Mouse (Mus musculus) monocyte, adult 2 months (primary cell): ENCODE results near the gene Teddm2.
A peak's percentile ranks its signal among the peaks of the same experiment; 100 is the strongest.
"Not testable (repeated sequence)": the region's sequence is repeated elsewhere in the genome, so short reads cannot be mapped to it uniquely, and the experiment has no call there.

Experiments
- DNase-seq, 2 experiments: peaks; one replicate each; pipeline ENCODE4 v3.0.0; 2022; ENCODE audit warnings: low spot score in 2 of 2, low read depth in 1 of 2

Teddm2 gene

DNA sequence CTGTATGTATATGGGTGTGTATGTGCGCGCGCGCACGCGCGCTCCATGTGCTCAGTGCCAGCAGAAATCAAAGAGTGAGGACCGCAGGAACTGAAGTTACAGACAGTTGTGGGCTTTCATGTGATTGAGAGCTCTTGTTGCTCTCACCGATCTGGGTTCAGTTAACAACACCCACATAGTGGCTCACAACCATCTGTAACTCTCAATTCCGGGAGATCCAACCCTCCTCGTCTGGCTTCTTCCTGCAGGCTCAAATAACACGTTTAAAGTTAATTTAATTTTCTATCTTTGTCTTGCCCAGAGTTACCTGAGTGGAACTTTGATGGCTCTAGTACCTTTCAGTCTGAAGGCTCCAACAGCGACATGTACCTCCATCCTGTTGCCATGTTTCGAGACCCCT lies 4.2 kb upstream of the Teddm2 start:
- no peak for DNase-seq

DNA sequence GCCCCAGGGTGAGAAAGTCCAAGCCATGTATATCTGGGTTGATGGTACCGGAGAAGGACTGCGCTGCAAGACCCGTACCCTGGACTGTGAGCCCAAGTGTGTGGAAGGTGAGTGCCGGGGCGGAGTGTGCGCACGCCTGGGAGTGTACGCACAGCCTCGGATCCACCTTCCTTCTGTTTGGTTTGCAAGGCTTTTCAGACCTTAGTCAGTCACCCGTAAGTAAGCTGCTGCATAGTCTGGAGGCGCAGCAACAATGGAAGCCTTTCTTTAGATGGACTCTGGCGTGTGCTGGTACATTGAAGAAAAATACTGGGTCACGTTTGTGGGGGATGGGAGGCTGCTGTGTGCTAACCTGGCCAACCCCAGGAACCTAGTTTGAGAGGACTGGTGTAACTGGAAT lies 3.0 kb upstream of the Teddm2 start:
- no peak for DNase-seq

DNA sequence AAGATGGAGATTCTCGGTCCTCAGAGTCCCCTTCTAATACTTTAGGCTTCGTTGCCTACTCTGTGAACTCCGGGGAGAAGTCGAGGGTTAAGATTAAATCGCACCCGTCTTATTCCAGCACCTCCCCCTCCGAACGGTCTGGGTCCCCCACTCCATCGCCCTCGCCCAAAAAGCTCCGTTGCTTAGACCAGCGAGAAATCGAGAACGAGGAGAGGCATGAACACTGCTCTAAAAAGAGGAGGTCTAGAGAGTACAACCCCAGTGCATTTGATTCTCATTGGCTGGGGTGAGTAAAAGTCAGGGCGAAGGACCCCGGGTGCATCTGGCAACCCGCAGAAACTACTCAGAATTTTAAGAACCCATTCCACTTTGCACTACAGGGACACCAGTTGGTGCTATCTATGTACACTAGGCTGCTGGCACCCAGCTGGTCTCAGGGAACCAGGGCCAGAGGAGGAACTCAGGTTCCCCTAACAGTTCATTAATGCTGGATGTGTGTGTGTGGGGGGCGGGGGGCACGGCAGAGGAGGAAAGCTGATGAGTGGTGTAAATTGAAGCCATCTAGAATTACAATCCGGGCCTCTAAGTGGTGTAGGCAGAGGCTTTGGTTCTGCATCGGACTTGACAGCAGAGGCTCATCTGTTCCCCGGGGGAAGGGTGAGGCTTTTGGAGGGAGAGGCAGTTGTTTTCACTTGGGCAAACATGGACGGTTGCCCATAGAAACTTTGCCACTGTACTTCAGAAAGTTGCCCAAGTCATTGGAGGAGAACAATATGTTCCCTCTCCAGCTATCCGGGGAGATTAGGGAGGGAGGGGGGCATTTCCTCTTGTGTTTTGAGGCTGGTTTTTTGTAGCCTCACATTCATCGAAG lies 1.1 kb upstream of the Teddm2 start:
- DNase-seq = no peak

DNA sequence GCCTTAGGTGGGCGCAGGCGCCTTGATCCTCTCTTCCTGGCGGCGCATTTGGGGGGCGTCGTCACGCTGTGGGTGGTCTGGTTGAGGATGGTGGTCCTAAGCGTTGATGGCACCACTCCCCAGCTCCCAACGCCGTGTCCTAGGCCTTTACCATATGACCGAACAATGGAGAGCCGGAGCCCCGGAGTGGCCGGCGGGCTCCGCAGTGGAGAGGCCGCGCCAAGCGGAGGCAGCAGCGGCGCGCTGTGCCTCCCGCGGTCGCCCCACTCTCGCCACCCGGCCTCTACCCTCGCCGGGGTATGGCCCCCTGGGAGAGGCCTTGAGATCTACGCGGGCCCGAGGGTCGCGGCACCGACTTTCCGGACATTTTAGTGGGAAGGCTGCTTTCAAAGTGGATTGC lies 353 bp upstream of the Teddm2 start:
- no peak for DNase-seq

DNA sequence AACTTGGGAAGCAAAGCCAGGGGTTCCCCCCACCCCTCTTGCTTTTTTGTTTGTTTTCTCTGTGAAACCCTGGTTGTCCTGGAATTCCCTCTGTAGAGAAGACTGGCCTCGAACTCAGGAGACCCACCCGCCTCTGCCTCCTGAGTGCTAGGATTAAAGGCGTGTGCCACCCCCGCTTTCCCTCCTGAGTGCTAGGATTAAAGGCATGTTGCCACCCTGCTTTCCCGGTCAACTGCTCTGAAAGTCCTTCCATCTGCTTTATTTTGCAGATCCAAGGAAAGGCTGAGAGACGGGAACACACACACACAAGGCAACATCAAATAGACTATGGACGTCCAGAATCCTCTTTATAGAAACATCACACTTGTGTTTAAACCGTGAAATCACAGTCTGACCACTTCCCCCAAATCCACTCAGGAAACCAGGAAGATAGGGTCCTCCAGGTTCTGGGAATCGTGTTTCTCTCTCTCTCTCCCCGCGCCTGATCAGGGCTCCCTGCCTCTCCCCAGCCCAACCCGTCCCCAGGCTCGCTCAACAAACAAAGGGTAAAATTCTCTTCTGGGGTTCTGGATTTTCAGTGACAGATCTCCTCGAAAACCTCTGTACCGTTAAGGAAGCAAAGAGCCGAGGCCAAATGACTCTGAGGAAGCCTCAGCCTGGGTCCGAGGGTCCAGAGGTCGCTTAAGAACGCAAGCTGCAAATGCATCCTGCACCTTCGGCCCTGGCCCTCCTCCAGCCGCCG lies 868 bp downstream of the Teddm2 start:
- no peak for DNase-seq

DNA sequence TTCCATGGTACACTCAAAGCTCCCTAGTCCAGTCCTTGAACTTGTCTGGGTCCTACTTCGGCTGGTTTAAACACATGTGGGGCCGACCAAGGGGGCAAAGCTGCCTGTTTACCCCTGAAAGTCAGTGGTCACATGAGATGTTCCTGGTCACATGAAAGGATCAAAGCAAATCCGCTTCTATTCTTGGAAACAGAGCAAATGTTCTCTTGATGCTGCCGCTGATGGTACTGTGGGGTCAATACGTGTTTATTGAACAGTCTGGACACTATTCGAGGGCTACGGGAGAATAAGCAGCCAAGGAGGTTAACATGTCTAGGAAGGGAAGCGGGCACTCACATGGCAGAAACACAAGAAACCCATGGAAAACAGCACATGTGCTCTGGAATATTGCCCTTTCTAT lies 2.8 kb downstream of the Teddm2 start:
- no peak for DNase-seq

DNA sequence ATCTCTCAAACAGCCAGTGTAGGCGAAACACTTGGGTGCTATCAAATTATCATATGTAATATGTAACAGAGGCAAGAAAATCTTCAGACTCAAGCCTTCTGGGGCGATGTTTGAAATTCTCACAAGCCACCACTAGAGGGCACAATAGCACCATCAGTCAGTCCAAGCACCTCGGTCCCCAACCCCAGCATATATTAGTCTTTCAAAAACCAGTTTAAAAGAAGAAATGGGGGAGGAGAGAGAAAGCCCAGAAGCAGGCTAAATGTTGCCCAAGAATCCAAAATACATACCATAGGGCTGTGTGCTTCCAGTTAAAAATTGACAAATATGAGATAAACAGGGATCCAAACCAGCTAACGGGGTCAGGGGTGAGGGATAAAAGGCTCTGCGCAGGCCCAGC lies 5.0 kb downstream of the Teddm2 start:
- peak in 1 of 2 experiments; percentile 32 for DNase-seq

DNA sequence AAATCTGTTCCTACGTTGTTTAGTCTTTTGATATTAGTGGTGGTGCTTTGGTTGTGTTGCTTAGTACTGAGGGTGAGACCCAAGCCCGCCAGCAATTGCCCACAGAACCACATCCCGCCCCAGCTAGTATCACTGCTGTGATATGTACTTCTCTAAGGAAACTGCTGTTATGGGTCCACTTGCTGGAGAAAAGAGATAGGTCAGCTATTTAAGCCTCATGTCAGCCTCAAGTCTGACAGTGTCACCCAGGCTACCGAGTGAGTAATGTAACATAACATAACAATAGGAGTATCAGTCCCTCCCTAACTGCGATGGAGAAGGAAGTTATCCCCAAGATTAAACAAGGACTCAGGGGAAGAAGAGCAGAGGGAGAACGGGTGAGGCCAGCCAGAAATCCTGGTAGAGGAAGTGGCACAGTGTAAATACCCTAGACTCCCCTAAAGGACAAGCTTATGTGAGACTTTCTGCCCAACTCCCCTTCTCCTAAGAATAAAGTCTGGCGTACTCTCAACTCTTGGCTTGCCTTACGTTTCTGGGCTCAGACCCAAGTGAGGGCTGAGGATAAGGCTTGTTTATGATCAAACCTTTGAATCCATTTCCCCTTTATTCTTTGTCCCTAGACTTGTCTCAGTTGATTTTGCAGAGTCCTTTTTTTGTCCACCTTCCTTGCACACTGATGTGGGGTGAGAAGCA lies 5.7 kb downstream of the Teddm2 start:
- DNase-seq = no peak

DNA sequence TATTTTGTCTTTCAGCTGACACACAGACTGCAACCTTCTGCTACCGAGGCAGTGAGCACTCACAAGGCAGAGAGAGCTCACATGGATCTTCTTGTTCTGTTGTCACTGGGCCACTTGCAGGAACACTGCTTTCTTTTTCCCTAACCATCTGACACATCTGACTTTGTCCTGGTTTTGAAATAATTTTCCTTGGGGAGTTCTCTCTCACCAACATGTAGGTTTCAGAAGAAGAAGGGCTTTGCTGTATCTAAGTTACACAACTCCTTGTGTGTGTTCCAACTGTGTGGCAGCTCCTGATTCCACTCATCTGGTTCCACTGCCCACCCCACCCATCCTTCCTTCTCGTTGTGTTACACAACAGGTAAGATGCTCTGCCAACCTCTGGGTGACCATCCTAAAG lies 6.3 kb downstream of the Teddm2 start:
- no peak for DNase-seq

DNA sequence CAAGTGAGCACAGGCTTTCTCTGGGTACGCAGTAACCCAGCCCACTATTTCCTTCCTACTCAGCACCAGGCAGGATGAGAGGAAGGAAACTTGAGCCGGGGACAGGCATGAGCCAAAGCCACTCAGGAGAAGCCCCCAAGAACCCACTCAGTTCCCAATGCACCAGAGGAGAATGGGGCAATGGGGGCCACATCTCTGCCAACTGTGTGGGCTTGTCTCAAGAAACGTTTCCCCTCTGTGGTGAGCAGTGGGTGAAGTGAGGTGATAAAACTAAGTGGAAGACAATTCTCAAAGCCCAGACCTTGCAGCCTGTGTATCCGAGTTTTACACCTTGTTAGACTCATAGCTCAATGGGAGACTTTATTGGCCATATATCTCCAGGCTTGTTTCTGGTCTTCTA lies 8.6 kb downstream of the Teddm2 start, which contains the start of gene Teddm1a:
Gene Teddm1a (plus strand): TSS at position 301 of the 400 bp plus-strand sequence.
- DNase-seq = no peak

DNA sequence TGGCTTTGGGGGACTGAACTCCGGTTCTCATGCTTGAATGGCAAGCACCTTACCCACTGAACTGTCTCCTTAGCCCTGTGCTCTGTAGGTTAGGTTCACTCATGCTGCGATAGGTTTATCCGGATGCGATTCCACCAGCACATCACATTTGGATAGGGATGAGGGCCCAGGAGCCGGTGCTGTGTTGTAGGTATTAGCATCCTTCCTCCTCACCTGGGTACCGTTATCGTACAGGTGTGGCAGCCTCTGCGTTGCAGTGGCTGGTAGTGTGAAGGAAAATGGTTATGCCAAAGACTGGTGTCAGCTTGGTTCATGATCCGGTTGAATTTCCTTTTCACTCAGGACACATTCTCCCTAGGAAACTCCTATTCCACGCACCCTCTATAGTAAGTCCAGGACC lies 9.9 kb downstream of the Teddm2 start:
- DNase-seq = no peak

DNA sequence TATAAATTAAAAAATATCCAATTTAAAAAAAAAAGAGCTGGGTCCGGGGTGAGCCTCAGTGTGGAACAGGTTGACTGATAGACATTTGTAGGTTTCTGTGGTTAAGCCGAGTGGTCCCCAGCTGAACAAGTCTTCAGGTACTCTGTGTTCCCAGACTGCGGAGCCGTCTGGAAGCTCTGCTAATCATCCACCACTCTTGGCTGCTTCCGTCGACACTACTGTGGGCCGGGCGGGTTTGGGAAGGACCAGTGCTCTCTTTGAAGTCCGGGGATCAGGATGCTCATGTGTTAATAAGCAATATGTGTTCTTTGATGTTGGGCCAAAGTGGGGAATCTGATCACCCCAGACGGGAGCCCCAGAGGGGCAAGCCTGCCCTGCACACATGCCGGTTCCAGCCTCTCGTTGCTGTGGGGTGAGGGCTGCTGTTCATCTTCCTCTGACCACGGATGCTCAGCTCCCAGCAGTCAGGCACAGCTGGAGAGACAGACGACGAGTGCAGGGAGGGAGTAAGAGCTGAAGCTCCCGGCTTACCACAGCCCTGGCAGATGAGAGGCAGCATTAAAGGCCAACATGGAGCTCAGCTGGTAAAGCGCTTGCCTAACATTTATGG lies 13.9 kb downstream of the Teddm2 start:
- no peak for DNase-seq

DNA sequence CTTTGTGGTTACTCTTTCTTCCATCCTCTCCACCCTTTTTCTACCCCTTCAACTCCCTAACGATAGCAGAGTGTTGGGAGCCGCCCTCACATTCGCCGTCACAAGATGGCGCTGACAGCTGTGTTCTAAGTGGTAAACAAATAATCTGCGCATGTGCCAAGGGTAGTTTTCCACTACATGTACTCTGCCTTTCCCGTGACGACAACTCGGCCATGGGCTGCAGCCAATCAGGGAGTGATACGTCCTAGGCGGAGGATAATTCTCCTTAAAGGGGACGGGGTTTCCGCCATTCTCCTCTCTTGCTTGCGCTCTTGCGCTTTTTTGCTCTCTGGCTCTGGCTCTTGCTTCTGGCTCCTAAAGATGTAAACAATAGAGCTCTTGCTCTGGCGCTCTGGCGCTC lies 19.6 kb downstream of the Teddm2 start:
- not testable (repeated sequence) for DNase-seq

DNA sequence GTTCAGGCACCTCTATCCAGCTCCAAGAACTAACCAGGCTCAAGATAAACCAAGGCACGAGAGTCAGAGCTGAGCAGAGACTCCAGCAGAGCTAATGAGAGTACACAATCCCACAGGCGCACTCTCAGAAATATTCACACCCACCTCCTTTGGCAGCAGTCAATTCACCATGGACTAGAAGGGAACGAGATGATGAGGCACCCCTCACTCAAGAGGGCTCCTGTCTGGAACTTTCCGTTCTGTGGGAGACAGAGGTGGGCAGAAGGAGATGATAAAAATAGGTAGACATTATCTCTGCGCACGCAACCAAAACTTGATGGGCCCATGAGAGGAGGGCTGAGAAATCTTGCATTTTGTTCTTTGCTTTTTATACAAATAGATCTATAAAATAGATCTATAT lies 26.0 kb downstream of the Teddm2 start, which contains the start of gene Teddm1b:
Gene Teddm1b (plus strand): TSS at position 301 of the 400 bp plus-strand sequence.
- DNase-seq = no peak

DNA sequence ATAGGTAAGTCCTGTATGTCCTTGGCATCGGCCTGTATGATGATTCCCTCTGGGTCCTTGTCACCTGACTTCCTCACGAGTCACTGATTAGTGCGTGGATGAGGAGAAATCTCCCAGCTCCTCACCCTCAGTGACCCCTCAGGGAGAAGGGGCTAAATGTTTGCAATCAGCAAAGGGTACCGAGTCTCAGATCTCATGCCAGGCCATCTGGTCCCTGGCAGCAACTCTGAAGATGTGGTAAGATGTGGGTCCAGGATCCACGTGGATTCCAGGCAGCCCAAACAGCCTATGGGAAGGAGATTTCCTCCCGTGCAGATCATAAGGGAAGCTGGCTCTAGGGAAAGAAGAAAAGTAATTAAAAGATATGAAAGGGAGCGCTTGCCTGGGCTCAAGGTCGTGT lies 44.1 kb downstream of the Teddm2 start:
- DNase-seq = no peak

DNA sequence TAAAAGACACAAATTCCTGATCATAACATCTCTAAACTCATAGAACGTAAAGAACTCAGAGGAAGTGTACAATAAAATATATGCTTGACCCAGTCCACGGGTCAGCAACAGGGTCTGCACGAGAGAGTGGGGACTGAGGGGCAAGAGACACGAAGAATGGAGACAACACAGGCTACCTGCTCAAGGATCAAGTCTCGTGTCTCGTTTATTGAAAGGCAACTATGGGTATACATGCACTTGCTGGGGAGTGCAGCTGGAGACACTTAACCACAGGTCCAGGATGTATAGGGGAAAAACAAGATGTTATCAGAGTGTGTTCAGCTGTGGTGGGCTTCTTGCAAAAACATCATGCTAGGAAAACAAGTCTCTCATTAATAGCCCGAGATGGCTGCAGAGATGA lies 47.3 kb downstream of the Teddm2 start:
- DNase-seq = not testable (repeated sequence)

DNA sequence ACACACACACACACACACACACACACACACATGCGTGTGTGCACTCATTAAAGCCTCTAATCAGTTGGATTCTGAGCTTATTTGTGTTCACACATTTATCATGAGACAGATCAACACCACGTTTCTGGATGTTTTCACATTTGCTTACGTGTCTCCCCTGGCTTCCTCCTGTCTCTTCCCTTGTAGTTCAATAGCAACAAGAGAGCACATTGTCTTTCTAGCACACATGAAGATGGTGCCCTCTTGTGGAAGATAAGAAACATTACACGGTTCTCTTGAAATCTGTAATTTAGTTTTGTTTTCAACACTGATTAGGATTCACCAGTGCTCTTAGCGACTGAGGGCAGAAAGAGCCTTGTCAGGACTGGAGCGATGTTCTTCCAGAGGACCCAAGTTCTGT lies 53.2 kb downstream of the Teddm2 start:
- no peak for DNase-seq

DNA sequence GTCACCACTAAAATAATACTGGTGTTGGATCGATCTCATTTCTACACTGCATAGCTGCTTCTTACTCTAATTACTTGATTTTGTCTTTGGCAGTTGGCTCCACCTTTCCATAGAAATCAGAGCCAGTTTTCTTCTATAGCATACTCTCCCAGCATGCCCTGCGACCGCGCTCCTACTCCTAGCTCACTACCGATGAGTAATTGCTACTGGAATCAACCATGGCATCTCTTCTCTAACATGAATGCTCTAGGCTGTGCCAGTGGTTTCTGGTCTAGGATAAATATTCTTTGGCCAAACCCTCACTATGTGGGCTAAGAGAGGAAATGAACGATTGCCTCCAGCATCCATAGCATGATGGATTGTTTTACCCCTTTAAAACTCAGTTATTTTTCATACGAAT lies 53.6 kb downstream of the Teddm2 start:
- no peak for DNase-seq

DNA sequence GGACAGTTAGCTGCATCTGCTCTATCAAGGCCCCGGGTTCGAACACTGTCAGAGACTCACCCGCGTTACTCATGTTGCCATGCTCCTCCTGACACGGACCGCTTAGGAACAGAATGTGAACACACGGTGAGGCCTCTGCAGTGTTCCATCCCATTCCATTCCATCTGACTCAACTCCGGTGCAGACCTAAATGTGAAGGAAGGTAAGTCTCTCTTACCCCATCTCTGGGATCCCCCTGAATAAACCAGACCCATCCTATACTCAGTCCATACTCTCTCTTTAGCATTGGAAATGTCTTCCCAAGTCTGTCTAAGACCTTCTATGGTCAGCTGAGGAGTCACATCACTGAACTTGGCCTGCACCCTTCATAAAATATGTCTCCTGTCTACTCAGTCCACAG lies 56.0 kb downstream of the Teddm2 start, which contains the start of gene Rgsl1:
Gene Rgsl1 (minus strand): TSS at position 101 of the 400 bp plus-strand sequence.
- DNase-seq = no peak

DNA sequence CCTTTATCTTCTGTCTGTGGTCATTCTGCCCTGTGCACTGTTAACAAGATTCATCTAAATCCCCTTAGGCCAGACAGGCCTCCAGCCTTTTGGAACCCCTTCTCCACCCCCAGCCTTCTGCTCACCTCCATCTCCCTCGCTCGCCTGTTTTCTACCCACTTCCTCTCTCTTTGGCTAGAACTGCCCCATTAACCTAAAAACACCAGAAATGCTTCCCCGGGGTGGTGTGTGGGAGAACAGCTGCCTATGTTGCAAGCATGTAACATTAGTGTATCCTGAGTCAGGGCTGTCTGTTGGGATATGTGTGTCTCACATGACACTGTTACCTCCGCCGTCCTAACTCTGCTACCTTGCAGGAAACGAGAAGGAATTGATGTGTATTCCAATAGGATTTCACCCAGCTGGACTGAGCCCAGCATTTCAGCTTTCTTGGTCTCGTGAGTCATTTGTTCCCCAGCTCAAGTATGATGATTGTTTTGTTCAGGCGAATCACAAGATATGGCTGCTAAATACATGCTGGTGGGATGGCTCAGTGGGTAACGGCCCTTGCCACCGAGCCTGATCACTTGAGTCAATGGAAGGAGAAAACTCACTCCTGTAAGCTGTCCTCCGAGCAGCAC lies 57.8 kb downstream of the Teddm2 start:
- no peak for DNase-seq

DNA sequence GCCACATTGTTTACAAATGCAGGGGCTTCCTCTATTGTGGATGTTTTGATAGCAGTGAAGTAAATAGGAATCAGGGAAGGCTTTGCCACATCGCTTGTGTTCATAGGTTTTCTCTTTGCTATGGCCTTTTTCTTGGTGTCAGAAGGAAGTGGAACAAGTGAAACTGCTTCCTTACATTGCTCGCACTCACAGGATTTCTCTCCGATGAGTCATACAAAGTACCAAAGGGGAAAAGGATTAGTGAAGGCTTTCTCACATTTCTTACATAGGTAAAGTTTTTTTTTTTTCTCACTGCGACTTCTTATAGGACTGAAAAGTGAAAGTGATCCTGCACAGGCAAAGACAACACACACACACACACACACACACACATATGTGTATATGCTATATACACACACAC lies 64.0 kb downstream of the Teddm2 start:
- no peak for DNase-seq
